ENCODE assay signal across 7 mouse cellular contexts in the genomic region with DNA sequence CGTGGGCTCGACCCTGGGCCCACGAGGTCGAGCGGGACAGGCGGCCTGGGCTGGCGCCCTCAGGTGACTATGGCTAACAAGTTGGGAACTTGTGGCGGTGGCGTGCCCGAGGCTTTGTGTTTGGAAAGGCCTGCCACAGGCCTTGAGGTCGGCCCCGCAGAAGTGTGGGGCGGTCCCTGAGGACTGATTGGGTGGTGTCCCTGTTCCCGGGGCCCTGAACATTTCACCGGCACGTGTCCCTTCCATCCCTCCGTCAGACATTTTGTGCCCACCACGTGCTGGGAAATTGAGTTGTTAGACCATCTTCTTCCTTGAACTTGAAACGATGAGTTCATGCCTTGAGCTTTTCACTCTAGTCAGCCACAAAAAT. TPM values are rescaled to one million over a fixed set of nuclear protein-coding genes. Genes with fewer than 3 reads are reported as not detected.
DNase-seq lines count a peak whose midpoint lies in the region; ATAC-seq and TF ChIP-seq lines count a peak whose summit lies in the region.

No protein-coding gene starts in this region.

- DNase-seq in Muller cell, postnatal 12 days (ENCODE audit: inconsistent ontology term), result peak; percentile 88
- DNase-seq in cerebellum, adult 8-10 months, result peak; percentile 46
- peak; percentile 63 for DNase-seq in gastrocnemius, adult 2 months
- DNase-seq in hindlimb bud, embryonic 11.5 days (ENCODE audit: extremely low spot score, low read depth, low spot score), result peak; percentile 56
- DNase-seq in left cerebral cortex, postnatal 10 days (ENCODE audit: extremely low spot score in 1 of 2, low spot score in 2 of 2), result peak; percentile 20 to 76
- peak; percentile 50 for DNase-seq in right cerebral cortex, postnatal 4 days

- H3K27ac ChIP-seq in gastrocnemius, adult 2 months, result peak overlapping the region; percentile 98

- peak overlapping the region; percentile 96 for H3K4me3 ChIP-seq in gastrocnemius, adult 2 months

- no peak for TF ChIP-seq CTCF in gastrocnemius, adult 2 months (IDR thresholded peaks at IDR 0.05)

- intact Hi-C loops in gastrocnemius, adult 2 months (cut with DNase I), result loop anchor here (2.0 kb wide), 1 partner anchor 34 kb away; no protein-coding TSS in a partner anchor
- intact Hi-C loops in left cerebral cortex, postnatal 10 days (cut with DNase I), result loop anchor here (5.0 kb wide), 1 partner anchor 60 kb away; no protein-coding TSS in a partner anchor

- peak; percentile 43 for ATAC-seq in megakaryocyte progenitor cell, adult 5-6 weeks (replicated peaks; ENCODE audit: poor library complexity)

RNA-seq across cellular contexts. Expression of gene Anp32b, which starts 1.8 kb away (rescaled TPM):
- 10 to 100 TPM; 62.7 to 65.8 TPM for total RNA-seq in gastrocnemius, adult 2 months (2021)
- total RNA-seq in left cerebral cortex, postnatal 10 days (2021), result 10 to 100 TPM; 52.0 to 52.7 TPM
- 743 and 817 TPM in 2 replicates for total RNA-seq in megakaryocyte progenitor cell, adult 5-6 weeks (2015)
- total RNA-seq in megakaryocyte progenitor cell, adult 5-6 weeks (2017), result 148 and 191 TPM in 2 replicates

RNA-seq across cellular contexts. Expression of gene Nans, which starts 36.6 kb away (rescaled TPM):
- 10 to 100 TPM; 15.1 to 20.6 TPM for total RNA-seq in gastrocnemius, adult 2 months (2021)
- 10 to 100 TPM; 30.7 to 35.0 TPM for total RNA-seq in left cerebral cortex, postnatal 10 days (2021)
- 71.5 and 73.9 TPM in 2 replicates for total RNA-seq in megakaryocyte progenitor cell, adult 5-6 weeks (2015)
- total RNA-seq in megakaryocyte progenitor cell, adult 5-6 weeks (2017), result 83.3 and 84.5 TPM in 2 replicates

RNA-seq across cellular contexts. Expression of gene Hemgn, which starts 39.2 kb away (rescaled TPM):
- not detected for total RNA-seq in gastrocnemius, adult 2 months (2021)
- not detected for total RNA-seq in left cerebral cortex, postnatal 10 days (2021)
- total RNA-seq in megakaryocyte progenitor cell, adult 5-6 weeks (2015), result 11.7 and 25.5 TPM in 2 replicates
- total RNA-seq in megakaryocyte progenitor cell, adult 5-6 weeks (2017), result 9.6 and 20.6 TPM in 2 replicates

Comparison
In these comparisons a context has a peak if more than half of its experiments do, and no peak if none do; other contexts are left out.
1. Peak in every context shown above with its lines: DNase-seq, ATAC-seq, H3K4me3 ChIP-seq and H3K27ac ChIP-seq.
2. RNA of gene Hemgn, which starts 39.2 kb away (total RNA-seq): 9.6 to 25.5 TPM in megakaryocyte progenitor cell, adult 5-6 weeks; not detected in left cerebral cortex, postnatal 10 days and not detected in gastrocnemius, adult 2 months; every median in the first group is over 4 times any median in the second.